Mouse (Mus musculus) NIH3T3 (cell line): Measurements from ENCODE around the gene Rras.

Experiments
- DNase-seq: peaks from one replicate; pipeline ENCODE4 v3.0.0-alpha.2; 2012; ENCODE audit warnings: low read depth

The Rras gene

DNA sequence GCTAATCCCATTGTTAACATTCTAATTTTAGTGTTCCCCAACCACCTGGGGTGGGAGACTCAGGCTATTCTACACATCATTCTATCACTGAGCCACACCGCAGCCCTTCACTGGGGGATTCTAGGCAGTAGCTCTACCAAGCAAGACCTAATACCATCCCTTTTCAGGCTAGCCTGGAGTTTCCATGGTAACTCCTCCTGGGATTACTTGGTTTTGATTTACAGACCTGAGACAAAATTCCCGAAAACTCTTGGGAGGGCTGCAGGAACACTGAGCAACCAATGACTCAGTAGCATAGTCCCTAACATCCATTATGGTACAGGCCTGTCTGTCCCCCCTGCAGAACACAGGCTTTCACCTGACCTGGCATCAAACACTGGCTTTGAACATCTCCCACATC lies 8.5 kb downstream of the Rras start:
- DNase-seq = peak; percentile 49

DNA sequence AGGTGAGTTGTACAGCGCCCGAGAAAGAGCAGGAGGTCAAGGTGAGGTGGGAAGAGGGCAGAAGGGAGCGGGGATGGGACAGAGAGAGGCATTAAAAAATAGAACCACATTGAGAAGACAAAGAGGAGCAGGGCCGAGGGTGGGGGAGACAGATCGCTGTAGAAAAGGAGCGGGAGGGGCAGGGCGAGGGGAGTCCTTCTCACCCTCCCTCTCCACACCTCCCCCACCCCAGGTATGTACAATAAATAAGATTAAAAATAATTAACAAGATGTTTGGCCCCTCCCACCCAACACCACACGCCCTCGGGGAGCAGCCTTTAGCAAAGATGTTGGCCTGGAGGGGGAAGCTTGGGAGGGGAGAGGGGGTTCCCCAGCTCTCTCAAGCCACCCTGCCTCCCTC lies 10.0 kb downstream of the Rras start:
- no peak for DNase-seq

DNA sequence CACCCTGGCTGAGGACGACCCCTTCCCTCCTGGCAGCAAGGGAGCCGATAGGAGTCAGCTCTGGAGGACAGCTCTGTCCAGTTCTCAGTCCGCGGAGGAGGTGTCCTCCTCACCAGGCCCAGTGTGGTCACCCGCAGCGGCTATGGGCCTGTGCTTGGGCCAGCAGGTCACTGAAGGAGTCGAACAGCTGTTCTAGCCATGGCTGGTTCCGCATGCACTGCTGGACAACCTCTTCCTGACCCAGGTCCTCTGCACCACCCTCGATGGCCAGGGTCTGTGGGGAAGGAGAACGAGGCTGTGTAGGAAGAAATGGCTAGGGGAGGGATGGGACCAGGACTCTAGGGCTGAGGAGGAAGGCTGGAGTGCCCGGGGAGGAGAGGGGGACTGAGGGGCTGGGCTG lies 10.6 kb downstream of the Rras start:
- no peak for DNase-seq

DNA sequence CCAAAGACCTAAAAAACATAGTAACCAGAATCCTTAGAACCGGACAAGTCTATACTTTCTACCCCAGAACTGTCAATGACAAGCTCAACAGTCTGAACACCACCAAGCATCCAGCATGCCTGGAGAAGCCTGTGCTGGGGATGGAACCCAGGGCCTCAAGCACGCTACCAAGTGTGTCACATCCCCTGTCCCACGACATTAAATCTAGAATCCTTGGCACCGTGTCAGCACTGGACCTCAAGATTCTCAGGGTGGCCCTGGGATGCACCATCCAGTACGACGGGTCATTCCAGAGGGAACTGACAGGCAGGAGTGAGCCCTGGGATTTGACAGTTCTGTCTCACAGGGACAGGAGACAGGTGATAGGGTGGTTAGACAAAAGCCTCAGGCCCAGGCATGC lies 12.2 kb downstream of the Rras start:
- no peak for DNase-seq

DNA sequence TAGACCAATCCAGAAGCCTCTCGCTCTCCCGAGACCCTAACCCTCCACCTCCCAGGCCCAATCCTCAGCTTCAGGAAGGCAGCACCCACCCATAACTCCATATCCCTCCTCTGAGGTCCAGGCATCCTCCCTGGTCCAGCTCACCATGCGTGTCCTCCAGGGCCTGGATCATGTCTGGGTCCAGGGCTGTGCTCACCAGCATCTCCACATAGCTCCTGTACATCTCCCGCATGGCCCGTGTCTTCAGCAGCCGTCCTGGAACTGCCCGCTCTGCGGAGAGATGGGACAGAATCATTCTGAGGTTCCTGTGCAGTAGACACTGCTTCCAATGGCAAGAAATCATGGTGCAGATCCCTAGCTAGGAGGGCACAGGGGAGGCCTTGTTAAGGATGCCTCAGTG lies 13.1 kb downstream of the Rras start:
- DNase-seq = no peak

DNA sequence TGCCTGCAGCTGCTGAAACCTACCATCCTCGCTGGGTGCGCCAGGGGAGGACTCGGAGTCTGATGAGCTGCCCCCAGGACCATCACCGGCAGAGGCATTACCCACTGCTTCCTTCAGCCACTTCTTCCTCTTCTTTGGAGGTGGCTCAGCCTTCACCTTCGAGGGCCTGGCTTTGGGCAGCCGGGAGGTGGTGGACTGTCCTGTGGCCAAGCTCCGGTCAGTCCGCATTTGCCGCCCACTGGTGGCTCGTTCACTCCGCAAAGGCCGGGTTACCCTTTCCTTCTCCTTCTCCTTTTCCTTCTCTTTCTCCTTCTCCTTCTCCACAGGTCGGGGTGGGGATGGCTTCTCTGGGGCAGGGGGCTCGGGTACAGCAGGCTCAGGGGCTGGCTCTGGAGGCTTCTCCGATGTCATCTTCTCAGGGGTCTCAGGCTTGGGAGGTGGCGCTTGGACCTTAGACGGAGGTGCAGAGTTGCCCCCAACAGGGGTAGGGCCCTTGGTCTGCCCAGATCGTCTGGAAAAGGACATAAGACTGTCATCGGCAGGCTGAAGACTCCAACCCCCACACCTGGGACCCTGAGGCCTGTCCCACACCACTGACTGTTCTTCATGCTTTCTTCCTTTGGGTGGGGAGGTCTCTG lies 16.1 kb downstream of the Rras start:
- no peak for DNase-seq

DNA sequence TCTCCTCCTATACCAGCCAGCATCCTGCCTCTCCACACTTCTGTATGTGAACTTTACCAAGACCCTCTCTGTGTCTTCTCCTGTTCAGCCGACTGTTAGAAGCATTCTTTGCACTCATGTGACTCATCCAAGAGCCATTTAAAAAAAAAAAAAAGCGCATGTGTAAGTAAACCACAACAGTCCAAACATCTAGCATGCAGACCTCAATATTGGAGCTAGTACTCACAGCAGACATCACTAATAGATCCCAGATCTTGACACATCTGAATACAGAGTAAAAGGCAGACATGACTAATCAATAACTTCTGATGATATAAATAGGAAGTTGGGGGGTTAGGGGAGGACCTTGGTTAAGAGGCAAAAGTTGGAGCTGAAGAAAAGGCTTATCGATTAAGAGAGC lies 17.9 kb downstream of the Rras start:
- peak; percentile 85 for DNase-seq

DNA sequence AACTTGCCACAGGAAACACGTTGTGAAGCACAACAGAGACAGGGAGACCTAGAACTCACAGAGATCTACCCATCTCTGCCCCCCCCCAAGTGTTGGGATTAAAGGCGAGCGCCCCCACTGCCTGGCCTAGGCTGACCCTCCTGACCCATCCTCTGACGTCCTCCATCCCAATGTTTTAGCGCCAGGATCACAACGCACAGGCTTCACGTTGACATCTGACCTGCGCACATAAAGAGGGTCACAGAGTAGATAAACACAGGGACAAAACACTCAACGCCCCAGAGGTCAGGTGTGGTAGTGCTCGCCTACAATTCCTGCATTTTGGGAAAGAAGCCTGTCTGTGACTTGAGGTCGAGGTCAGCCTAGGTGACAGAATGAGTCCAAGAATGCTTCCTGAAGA lies 18.9 kb downstream of the Rras start:
- no peak for DNase-seq

DNA sequence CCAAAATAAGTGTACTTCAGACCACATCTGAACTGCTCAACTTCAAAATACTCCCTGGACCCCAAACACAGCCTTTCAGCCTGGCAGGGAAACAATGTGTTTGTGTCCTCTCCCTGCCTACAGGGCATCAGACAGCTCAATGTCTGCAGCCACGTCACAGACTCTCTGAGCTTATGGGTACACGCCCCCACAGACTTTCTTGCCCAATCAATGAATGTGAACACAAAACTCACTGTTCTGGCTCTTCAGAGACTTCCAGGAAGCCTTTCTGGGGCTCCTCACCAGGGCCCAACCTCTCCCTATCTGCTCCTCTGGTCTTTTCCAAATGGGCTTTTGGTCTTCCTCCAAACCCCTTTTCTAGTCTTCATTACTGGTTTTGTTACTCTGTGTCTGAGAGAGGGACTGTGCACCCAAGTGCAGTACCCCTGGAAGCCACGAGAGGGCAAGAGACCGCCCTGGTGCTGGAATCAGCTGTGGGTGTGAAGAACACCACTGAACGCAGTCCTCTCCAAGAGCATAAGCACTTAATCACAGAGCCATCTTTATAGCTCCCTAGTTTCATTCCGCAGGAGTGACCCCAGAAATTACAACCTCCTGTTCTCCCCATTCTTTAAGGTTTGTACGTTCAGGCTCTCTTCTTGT lies 20.1 kb downstream of the Rras start:
- peak; percentile 76 for DNase-seq

DNA sequence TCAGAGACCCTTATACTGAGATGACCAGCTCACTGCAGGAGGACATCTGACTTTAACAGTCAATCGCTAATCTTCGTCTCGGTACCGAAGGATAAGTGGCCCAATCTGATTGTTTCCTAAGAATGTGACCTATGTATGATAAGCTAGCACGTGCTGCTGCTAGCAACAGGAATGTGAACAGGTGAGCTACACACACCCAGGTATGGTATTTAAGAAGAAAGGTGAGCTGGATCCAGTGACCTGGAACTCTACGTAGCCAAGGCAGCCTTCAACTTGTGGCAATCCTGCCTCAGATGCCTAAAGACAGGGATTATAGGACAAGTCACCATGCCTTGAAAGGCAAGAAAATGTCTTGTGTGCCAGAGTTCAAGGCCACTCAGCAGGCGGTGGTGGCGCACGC lies 20.6 kb downstream of the Rras start:
- DNase-seq = no peak

DNA sequence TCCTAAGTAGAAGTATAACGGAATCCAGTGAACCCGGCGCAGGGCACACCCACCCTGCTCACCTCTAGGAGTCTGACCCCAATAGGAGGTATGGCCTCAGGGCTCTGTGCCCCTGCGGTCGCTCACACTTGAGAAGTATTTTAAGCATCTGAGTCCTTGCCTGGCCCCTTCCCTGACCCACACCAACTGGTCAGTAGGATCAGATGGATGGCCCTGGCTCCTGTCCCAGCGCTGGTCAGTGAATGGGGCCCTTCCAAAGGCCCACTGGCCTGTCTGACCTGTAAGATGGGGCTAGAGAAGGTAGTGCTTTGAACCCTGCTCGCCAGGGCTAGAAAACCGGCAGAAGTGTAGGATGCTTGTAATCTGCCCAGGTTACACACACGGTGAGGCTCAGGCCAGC lies 23.1 kb downstream of the Rras start:
- DNase-seq = no peak

DNA sequence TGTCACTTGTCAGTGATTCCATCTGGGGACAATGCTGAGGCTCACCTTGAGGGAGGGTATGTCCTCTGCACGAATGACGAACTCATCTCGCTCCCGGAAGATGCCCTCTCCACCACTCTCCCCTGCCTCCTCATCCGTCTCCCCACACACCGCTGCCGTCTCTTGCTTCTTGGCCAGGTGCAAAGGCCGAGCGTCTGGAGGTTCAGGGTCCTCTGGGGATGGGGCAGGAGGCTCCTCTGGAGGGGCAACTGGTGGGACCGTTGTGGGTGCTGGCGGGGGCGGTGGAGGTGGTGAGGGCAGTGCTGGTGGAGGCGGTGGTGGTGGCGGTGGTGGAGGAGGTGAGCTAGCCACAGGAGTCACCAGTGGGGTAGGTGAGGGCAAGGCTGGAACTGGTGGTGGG lies 25.5 kb downstream of the Rras start:
- DNase-seq = no peak

DNA sequence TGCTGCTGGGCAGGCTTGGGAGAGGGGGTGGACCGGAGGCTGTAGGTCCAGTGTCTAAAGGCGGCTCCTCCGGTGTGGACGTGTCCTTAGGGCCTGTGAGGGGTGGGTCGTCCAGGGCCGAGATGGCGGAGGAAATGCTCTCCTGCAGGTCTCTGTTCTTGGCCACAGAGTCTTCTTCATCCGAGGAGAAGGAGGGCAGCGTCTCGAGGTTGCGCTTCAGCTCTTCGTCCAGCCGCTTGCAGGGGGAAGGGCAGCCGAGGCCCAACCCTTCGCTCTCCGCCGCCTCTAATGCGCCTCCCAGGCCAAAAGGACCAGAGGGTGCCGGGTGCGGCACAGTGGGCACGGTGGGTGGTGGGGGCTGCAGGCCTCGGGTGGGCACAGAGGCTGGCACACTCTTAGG lies 28.0 kb downstream of the Rras start:
- DNase-seq = no peak

DNA sequence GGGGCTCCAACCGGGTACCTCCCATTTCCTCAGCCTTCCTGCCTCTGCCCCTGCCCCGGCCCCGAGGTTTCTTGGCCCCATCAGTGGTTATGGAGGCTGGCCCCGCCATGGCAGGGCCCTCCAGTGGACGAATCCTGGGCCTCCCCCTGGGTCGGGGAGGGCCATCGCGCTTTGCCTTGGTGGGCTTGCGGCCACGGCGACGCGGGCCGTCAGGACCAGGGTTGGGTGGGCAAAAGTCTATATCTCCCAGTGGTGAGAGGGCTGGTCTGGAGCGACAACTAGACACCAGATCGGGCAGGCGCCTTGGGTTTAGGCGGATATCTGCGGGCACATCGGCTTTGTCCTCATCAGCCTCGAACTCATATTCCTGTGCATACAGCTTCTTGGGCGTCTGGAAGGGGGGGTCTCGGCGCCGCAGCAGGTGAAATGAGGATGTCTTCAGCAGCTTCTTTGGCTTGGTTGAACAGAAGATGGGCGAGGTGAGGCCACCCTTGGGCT lies 29.1 kb downstream of the Rras start:
- DNase-seq = no peak

DNA sequence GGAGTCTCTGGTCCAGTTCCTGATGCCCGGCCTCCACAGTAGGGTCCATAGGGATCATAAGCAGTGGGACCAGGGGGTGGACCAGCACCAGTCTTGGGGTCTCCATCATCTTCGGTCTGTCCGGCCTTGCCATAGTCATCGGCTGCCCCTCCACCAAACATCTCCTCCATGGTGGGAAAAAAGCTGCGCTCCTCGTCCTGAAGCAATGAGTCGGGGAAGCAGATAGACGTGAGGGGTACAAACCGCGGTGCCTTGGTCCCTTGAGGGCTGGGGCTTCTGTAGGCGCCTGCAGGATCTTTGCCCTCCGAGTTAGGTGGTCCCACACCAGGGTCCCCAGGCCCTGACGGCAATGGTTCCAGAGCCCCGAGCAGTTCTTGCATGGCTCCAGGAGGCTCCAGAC lies 29.7 kb downstream of the Rras start:
- no peak for DNase-seq

DNA sequence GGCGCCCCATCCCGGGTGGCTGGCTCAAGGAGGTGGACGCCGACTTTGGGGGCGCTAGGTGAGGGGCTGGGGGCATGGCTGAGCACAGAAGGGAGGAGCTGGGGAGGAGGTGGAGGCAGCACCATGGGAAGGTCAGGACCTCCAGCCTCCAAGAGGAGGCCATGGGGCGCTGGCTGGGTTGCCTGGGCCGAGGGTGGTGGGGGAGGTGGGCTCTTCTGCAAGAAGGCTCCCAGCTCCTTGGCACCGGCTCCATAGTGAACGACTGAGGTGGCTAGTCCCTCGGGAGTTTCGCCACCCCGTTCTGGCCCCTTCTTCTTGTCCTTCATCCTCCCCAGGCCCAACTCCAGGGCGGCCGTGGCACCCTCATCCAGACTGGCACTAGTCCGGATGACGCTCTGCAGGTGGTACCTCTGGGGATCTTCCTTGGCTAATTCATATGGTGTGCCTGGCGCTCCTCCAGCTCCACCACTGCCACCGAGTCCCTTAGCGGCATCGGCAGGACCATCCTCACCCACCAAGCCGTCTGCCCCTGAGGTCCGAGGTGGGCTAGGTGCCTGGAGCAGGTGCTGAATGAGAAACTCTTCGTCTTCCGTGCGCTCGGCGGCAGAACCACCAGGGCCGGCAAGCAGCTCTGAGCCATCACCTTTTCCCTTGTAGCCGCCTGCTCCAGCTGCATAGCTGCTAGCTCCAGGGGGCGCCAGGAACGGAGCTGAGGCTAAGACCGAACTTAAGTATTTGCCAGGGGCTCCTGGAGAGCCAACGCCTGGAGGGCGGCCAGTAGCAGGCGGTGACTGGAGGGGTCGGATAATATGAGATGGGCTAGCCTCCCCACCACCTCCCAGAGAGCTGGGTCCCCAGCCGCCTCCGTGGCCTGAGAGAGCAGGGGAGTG lies 30.5 kb downstream of the Rras start:
- peak; percentile 26 for DNase-seq

DNA sequence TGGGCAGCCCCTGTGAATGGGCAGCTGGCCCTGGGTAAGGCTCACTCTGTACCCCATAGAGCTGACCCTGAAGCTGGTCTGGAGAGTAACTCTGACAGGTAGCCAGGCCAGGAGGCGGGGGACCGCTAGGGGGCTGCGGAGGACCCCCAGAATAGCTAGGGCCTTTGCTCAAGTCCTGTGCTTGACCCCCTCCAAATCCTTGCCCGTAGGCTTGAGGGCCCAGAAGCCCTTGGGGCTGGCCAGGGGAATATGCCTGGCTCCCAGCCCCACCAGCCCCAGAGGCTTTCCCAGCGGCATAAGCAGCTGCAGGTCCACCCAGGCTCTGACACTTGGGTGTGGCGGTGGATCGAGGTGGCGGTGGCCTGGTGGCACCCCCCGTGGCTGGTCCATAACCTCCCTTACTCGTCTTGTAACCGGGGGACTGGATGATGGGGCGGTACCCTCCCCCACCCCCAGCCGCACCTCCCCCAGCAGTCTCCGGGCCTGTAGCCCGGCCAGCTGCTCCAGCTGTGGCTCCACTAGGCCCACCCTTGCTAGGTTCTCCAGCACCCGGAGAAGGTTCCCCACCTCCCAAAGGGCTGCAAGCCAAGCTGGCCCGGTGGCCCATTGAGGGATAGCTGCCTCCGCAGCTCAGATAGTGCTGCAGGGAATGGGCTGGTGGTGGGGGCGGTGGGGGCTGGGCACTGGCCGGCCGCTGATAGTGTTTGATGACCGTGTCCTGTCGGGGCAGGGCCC lies 31.3 kb downstream of the Rras start:
- no peak for DNase-seq

DNA sequence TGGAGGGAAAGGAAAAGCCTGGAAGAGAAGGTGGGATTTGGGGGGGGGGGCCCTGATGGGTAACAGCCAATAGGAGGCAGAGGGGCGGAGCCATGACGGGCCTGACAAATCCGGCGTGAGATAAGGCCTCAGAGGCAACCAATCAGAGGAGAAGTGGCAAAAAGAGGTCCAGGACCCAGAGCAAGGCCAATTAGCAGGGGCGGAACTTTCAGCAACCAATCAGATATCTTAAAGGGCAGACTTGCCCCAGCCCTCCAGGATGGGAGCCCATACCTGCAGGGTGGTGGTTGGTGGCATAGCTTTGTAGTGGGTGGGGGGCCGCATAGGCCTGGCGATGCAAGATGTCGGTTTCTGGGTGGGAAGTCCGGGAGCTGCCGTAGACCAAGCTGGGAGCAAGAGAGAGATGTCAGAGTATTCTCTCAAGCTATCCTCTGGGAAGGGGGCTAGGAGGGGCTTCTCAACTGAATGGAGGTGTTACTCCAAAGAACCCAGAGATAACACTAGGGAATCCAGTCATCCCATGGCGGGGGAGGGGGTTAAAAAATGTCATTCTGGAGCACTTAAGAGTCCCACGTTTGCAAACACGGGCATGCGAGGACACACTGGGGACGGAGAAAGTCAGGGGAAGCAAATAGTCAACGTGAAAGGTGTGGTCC lies 33.3 kb downstream of the Rras start:
- DNase-seq = peak; percentile 84

DNA sequence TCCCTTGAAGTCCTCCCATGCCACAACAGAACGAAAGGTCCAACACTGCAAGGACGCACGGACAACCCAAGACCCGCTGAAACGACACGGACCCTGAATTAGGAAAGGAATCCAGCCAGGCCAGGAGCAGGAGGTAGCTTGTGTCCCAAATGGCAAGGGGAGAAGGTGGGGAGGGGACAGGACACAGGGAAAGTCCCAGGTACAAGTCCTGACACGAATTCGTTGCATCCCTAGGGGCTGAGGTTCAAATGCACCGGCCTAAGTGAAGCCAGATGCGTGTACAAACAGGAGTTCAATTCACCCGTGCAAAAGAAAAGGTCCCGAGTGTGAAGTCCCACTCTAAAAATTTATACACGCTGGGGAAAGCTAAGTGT lies 33.8 kb downstream of the Rras start:
- DNase-seq = no peak

DNA sequence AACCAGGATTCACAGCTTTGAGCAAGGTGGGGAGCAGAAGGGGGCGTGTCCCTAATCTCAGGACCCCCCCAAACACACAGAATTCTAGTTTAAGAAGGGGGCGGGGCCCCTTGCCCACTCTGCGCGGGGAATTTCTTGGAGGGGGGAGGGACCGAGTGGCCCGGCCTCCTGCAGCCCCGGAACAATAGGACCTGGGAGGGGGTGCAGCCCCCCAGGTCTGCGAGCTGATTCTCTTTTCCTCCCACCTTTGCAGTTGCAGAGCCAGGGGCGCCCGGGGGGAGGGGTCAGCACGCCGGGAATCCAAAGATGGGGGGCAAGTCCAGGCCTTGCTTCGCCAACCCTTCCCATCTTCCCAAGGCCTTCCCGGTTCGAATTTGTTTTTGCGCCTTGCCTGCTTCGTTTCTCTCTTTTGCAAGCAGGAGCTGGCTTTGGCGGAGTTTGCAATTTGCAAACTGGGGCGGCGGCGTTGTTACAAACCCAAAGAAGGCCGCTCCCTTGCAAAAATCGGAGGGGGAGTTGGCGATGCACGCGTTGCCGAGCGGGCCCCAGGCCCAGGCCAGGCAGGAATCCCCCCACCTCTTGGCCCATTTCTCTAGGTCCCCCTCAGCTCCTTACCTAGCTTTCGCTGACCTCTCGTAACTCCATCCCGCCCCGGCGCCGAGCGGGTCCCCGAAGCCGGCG lies 34.6 kb downstream of the Rras start:
- peak; percentile 62 for DNase-seq

DNA sequence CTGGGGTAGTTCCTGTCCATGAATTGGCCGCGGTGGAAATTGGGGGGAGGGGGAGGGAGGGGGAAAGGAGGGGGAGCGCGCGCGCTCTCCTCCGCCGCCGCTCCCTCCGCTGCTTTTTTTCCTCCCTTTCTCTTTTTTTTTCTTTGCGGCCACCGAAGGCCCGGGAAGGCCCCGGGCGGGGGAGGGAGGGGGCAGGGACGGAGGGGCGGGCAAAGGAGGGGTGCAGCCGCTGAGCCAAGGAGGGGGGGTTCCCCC lies 35.0 kb downstream of the Rras start, which contains the start of gene Prr12:
Prr12 (minus strand) TSS at position 20 of the 255 bp plus-strand sequence.
- no peak for DNase-seq
